Mouse (Mus musculus) monocyte, adult 2 months (primary cell): ENCODE data around the gene Gm20388.

ENCODE experiments used
- DNase-seq, 2 experiments: peaks; one replicate each; pipeline ENCODE4 v3.0.0; 2022; ENCODE audit warnings: low spot score in 2 of 2, low read depth in 1 of 2

The Gm20388 gene

GRCm38 (mm10) chr8:120376847-120377802, 466.5 kb downstream of the Gm20388 start:
- DNase-seq: no peak

DNA sequence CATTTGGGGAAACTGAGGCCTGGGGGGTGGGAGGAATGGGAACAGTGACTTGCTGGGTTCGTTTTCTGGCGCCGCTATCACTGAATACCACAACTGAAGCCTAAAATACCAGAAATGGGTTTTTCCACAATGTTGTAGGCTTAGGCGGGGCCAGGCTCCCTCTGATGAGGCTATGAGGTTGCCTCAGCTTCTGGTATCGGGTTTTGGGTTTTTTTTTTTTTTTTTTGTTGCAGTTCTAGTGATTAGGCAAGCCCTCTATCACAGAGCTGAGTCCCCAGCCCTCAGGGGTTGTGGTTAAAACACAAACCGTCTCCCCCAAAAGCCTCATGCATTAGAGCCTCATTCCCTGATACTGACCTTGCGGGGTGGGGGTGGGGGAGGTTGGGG, 467.2 kb downstream of the Gm20388 start:
- DNase-seq: no peak

DNA sequence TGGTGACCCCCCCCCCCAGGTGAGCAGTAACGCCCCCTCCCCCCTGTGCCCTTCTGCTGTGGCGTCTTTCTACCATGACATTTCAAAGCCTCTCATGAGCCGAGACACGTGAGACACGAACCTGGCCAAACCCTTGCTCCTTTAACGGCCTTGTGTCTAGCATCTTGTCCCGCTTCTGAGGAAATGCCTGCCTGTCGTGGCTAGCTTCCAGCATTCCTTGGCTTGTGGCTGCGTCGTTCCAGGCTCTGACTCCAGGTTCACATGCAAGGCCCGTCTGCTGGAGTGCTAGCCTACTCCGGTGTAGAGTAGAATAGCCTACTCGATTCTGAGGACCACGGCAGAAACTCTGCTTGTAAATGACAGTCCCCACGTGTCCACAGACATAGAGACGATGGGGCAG, 467.7 kb downstream of the Gm20388 start:
- no peak for DNase-seq

DNA sequence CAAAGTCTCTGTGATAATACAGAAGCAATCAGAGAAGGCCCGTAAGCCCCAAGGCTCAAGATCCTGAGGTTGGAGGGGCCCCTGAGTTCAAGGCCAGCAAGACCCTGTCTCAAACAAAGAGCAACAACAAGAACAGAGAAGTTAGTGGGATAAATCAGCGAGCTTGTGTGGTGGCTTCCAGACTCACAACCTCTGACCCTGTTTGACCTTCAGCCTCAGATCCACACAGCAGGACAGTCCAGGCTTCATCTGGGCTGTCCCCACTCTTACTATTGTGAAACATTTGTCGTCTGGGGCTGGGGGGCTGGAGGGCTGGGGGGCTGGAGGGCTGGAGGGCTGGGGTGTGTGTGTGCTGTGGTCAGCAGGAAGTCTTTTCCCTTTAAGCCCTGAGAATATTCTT, 468.4 kb downstream of the Gm20388 start:
- no peak for DNase-seq

- DNase-seq: no peak
These were observed 471.2 kb downstream of the Gm20388 start for GRCm38 (mm10) chr8:120381865-120382264.

GRCm38 (mm10) chr8:120382436-120383203, 472.0 kb downstream of the Gm20388 start:
- no peak for DNase-seq

DNA sequence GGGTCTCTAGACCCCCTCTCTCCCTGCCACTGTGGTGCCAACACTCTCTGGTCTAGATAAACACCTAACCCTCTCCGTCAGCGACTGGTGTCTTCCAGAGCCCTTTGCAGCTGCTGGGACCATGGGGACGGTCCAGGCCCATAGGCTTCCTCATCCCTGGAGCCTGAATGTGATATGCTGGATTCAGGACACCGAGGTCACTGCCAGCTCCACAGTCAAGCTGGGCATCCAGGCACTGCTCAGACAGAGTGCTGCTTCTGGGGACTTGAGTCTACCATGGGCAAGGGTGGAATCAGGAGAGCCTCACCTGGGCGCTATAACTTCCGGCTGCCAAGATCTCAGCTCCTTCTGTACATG, 472.5 kb downstream of the Gm20388 start:
- DNase-seq: no peak

DNA sequence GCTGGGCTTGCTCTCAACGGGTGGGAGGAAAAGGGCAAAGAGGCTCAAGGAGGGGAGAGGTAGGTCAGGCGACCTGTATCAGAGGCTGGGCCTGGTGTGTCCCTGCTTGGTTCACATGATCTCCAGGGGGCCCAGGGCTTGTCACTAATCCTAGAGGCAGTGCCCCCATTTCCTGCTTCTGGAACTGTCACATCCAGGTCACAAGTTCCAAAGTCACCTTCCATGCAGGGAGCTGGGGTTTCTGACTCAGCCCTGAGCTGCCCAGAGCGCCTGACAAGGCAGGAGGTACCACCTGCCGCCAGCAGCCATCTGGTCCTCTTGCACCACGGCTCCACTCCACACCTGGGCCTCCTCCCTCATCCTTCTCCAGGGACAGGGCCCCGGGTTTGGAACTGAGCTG, 473.1 kb downstream of the Gm20388 start:
- DNase-seq: no peak

DNA sequence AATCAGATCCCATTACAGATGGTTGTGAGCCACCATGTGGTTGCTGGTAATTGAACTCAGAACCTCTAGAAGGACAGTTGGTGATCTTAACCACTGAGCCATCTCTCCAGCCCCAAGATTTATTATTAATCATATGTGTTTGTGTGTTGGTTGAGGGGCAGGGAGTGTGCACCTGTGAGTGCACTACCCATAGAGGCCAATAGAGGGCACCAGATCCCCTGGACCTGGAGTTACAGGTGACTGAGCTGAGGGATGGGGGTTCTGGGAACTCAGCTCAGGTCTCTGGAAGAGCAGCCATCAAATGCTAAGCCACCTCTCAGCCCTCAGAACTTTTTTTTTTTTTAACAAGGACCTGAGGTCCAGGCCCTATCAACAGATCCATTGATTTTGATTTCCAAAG, 474.1 kb downstream of the Gm20388 start:
- DNase-seq: no peak

- DNase-seq: no peak
These were observed 477.6 kb downstream of the Gm20388 start for GRCm38 (mm10) chr8:120388246-120388645.

GRCm38 (mm10) chr8:120390598-120390997, 480.0 kb downstream of the Gm20388 start:
- DNase-seq: no peak

GRCm38 (mm10) chr8:120391856-120392255, 481.2 kb downstream of the Gm20388 start:
- DNase-seq: no peak

GRCm38 (mm10) chr8:120393085-120393484, 482.4 kb downstream of the Gm20388 start:
- no peak for DNase-seq

DNA sequence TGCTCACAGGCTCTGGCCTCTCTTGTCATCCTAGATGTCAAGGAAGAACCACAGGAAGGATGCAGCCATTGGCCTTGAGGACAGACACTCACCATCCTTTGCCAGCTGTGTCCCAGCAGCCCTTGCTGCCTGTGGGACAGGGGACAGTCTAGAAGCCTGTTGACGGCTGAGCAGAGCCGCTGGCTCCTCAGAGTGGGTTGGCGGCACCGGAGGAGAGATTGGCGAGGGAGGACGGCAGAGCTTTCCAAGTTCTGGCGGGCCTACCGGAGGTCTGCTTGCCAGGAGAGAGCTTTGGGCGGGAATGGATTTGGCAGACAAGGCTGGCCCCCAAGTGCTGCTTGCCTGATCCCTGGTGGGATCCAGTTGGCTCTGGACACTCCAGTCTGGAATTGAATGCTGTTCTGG, 483.2 kb downstream of the Gm20388 start:
- DNase-seq: no peak

GRCm38 (mm10) chr8:120395892-120396291, 485.3 kb downstream of the Gm20388 start:
- no peak for DNase-seq

DNA sequence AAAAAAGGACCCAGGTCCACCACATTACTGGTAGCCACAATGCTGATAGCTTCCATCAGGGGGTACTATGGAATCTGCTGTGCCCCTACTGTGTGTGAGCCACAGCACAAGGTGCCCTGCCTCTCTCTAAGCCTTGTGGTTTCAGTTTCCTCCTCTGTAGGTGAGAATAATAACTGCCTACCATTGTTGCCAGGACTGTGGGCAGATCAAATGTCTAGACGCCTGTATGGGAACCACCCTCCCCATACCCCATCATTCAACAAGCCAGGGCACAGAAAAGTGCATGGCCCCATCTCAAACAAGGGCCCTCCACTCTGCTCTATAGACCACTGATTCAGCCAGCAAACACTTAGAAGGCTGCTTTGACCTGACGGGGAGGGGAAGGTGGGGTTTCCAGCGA, 486.1 kb downstream of the Gm20388 start:
- no peak for DNase-seq

GRCm38 (mm10) chr8:120397444-120398411, 487.1 kb downstream of the Gm20388 start:
- DNase-seq: no peak

DNA sequence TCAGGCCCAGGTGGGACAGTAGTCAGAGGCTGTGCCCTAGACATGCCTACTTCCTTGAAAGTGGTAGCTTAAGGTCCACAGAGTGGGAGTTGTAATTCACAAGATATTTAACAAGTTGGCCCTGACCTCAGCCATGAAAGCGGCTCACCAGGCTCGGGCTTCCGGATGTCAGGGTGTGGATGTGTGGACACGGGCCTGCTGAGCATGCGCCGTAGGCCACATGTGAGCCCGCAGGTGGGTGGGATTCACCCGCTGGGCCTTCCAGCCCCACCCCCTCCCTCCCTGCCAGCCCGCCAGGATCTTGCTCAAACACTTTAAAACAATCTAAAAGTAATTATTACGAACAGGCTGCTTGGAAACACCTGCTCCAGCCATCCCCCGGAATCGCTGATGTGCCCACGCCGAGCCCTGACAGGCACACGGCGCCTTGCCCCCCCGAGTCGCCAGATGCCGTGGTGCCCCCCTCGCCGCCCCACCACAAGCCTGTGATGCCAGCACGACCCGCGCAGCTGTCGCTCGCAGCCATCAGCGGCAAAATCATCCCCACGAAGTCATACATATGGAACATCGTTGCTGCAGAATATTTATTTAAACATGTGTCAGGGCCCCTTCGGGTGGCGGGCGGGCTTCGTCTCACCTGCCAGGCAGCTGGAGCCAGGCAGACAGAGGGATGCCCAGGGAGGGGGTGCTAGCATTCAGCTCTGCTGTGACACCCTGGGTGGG, 488.7 kb downstream of the Gm20388 start:
- no peak for DNase-seq

GRCm38 (mm10) chr8:120401216-120401615, 490.6 kb downstream of the Gm20388 start:
- no peak for DNase-seq

- no peak for DNase-seq
These were observed 491.1 kb downstream of the Gm20388 start for GRCm38 (mm10) chr8:120401712-120402111.
